Mouse (Mus musculus) neutrophil, adult 5-6 weeks (primary cell): ENCODE data around the gene Ppa1. TPM values are rescaled to one million over a fixed set of nuclear protein-coding genes. Genes with fewer than 3 reads are reported as not detected.
A peak's percentile ranks its signal among the peaks of the same experiment; 100 is the strongest.
"Not testable (repeated sequence)": the region's sequence is repeated elsewhere in the genome, so short reads cannot be mapped to it uniquely, and the experiment has no call there.

Experiments
- ATAC-seq: fragments of 151-379, 151-347 bp; 2 replicates; pipeline ENCODE4 v1.8.0; 2017; ENCODE audit warnings: mild to moderate bottlenecking, moderate TSS enrichment; ENCODE audit not compliant: insufficient number of reproducible peaks, poor library complexity, low FRiP score, severe bottlenecking; ENCODE audit errors: extremely low read depth
- total RNA-seq: library from RNA; stranded (forward); fragments of 200-1000 nt; gene quantifications from 2 replicates; pipeline ENCODE4 v1.2.3, GENCODE M21; 2017

Gene Ppa1
- 10.0 and 11.7 TPM in 2 replicates for total RNA-seq

GRCm38 (mm10) chr10:61647790-61648736 lies at the start of gene Ppa1:
Ppa1 (plus strand) TSS chr10:61648552.
- ATAC-seq: peak; percentile 63

DNA sequence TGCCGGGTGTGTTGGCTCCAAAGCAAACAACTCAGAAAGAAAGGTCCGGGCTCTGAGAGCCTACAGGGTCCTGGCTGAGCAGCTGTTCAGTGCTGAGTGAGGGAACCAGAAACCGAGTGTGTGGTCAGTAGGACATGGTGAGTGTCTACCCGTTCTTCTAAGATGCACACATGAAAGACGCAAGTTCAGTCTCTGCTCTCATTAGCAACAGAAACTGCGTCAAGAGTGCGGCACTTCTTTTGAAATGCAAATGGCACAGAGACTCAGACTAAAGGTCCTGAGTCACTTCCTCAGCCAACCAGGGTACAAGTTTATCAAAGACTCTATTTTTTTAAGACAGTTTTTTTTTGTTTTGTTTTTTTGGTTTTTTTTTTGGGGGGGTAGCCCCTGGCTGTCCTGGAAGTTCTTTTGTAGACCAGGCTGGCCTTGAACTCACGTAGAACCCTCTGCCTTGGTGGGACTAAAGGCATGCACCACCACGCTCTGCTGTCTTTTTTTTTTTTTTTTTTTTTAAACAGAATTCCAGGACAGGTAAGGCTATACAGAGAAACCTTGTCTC lies 48.7 kb upstream of the Ppa1 start:
- ATAC-seq: no peak

GRCm38 (mm10) chr10:61602283-61603033 lies 45.9 kb upstream of the Ppa1 start:
- ATAC-seq: 0 out of 2 replicates have a peak, but pooled peaks have one; percentile 35

DNA sequence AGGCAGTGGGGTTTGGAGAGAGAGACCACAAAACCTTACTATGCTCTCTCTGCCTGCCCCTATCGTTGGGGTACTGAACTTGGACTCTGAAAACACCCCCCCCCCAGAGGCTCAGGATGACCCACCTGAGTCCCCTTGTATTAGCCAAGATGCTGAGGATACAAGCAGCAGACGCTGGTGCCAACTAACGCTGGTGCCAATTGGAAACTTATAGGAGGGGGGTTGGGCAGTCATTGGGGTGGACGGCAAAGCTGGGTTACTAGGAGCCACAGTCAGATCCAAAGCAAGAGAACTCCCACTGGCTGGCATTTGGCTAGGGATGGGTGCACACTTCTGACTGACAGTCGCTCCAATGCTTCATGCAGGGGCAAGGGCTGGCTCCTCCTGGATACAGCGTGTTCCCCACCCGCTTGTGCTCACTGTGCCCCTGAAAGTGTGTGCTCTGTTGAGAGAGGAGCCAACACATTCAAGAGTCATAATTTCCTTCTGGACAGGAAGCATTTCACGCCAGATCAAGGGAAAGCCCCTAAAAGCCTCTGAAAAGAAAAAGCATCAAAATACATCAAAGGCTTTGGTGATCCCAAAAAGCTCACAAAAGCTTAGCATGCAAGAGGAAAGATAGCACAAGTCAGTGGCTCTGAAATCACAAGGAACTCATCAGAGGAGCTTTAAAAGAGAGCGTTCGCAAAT lies 43.8 kb upstream of the Ppa1 start:
- ATAC-seq: no peak

DNA sequence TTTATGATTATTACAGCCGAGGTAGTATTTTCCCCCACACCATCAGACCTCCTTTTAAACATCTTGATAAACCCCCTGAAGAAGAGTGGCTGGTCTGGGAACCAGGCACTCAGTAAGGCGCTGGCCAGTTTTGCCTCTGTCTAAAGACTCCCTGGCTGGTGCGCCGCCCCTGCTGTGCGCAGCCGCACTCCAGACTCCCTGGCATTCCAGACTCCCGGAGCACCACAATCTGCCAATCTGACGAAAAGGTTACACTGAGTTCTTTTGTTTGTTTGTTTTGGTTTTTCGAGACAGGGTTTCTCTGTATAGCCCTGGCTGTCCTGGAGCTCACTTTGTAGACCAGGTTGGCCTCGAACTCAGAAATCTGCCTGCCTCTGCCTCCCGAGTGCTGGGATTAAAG lies 43.0 kb upstream of the Ppa1 start:
- not testable (repeated sequence) for ATAC-seq

- peak; percentile 60; the same call in 1 of the 2 replicates for ATAC-seq
These were observed 42.5 kb upstream of the Ppa1 start for GRCm38 (mm10) chr10:61605851-61606250.

- no peak for ATAC-seq
These were observed 40.1 kb upstream of the Ppa1 start for GRCm38 (mm10) chr10:61608233-61608632.

DNA sequence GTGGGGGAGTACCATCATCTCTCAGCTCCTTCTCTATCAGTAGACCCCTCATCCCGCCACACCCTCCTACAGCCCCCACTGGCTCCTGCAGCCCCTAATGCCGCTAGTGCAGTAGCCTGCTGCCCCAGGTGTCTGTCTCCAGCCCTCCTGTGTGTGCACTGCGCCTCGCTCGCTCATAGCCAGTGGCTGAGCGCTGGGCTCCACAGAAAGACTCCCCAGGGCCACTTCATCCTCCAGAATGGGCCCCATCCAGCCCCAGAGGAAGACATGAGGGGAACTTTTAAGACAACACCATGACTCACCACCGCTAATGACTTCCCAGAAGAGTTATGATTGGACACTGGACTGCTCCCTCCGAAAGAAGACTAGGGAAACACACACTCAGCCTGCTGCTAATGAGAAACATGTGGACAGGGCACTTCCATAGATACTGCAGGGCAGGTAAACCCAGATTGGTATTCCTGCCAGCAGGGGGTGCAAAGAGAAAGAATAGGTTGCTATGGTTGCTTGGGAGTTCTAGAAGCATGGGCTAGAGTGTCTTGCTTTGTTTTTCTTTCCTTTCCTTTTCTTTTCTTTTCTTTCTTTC lies 37.6 kb upstream of the Ppa1 start:
- no peak for ATAC-seq

GRCm38 (mm10) chr10:61614311-61614710 lies 34.0 kb upstream of the Ppa1 start:
- ATAC-seq: no peak

GRCm38 (mm10) chr10:61618528-61618927 lies 29.8 kb upstream of the Ppa1 start:
- ATAC-seq: no peak

GRCm38 (mm10) chr10:61621681-61622080 lies 26.7 kb upstream of the Ppa1 start:
- no peak for ATAC-seq

DNA sequence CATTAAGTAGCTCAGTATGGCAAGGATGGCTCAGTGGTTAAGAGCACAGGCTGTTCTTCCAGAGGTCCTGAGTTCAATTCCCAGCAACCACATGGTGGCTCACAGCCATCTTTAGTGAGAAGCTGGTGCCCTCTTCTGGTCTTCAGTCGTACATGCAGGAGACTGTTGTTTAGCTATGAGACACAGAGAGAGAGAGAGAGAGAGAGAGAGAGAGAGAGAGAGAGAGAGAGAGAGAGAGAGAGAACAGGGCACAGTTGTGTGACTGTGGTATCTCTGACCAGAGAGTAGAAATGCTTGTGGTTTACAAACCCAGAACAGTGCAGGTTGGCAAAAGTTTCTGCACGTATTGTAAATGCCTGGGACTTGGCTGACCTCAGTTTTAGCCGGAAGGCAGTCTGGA lies 24.5 kb upstream of the Ppa1 start:
- ATAC-seq: not testable (repeated sequence)

GRCm38 (mm10) chr10:61624771-61625170 lies 23.6 kb upstream of the Ppa1 start:
- ATAC-seq: no peak

GRCm38 (mm10) chr10:61625381-61626257 lies 22.7 kb upstream of the Ppa1 start:
- no peak for ATAC-seq

DNA sequence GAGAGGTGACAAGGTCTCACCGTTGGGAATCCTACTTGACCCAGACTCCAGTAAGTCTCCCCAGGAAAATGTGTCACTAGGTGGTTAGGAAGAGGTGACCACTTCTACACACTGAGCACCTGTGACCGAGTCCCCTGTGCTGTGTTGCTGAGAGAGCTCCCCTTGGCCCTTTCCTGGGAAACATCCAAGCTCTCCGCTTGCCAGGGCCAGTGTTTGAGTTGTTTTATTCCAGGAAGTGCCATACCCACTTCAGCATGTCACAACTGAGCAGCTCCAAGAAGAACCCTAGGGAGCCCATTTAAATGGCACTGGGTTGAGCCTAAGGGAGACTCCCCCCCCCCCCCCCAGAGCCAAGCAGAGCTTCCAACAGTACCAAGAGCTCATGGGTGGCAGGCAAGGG lies 21.8 kb upstream of the Ppa1 start:
- ATAC-seq: no peak

DNA sequence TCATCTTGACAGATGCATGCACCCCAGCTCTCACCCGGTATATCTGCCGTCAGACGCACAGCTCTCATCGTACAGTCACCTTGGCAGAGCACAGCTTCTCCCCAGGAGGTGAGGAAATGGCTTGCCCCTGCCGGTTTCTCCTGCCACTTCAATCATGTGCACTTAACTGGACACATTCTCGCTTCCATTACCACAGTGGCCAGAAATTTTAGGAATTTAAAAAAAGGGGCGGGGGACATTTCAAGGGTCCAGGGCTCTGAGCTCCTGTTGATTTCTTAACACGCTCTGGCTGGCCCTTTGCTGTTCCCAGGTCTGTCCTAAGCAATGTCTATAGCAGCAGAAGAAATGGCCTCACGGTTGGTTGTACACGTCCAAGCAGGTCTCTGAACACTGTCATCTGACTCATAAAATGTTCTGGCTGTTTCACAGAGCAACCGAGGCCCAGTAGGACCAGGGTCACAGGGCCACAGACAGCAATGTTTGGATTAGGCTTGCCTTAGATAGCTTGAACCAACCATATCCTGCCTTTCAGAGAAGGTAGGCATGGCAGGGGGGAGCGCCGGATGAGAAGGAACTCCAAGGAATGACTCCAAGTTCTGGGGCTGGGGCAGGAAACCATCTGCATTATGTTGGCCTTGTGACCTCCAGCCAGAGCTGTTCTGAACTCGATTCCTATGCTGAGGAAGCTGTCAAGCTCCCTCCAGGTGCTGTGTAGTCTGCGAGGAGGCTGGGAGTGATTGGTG lies 21.0 kb upstream of the Ppa1 start:
- 0 out of 2 replicates have a peak, but pooled peaks have one; percentile 13 for ATAC-seq

- ATAC-seq: no peak
These were observed 20.5 kb upstream of the Ppa1 start for GRCm38 (mm10) chr10:61627938-61628250.
